Mouse (Mus musculus): ENCODE measurements around the gene Hist2h2be. TPM values are rescaled to one million over a fixed set of nuclear protein-coding genes. Genes with fewer than 3 reads are reported as not detected.
A peak's percentile ranks its signal among the peaks of the same experiment; 100 is the strongest.
"Not testable (repeated sequence)": the region's sequence is repeated elsewhere in the genome, so short reads cannot be mapped to it uniquely, and the experiment has no call there.

Hist2h2be gene
- polyA plus RNA-seq, 1 experiment from 2014 or later, result 7.4 TPM

DNA sequence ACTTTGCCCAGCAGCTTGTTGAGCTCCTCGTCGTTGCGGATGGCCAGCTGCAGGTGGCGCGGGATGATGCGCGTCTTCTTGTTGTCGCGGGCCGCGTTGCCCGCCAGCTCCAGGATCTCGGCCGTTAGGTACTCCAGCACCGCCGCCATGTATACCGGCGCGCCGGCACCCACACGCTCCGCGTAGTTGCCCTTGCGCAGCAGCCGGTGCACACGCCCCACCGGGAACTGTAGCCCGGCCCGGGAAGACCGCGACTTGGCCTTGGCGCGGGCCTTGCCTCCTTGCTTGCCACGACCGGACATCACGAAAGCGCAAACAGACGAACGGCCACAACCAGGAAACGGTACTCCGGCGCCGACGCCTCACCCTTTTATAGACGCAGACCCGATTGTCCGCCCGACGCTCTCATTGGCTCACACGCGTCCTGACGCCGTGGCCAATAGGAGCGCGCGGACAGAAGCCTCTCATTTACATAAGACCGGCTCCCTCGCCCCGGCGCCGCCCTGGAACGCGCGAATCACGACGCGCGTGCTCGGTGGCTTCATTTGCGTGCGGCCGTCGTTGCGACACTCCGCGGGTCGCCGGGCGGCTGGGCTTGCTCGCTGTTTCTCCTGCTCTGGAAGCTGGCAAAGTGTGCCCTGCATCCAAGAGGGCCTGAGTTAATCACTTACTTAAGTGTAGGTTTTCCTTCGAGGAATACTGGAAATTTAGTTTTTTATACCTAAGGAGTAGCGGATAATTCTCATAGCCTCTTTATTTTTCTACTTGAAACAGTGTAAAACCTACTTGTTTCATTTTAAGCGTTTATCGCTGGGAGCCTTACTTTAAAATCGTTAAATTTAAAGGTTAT, 19.3 kb downstream of the Hist2h2be start, which contains the start of gene Hist2h2aa2:
TSS of gene Hist2h2aa2 (minus strand) at position 328 of the 850 bp plus-strand sequence.
- ATAC-seq (ENCODE audit: low FRiP score), result peak; percentile 85

DNA sequence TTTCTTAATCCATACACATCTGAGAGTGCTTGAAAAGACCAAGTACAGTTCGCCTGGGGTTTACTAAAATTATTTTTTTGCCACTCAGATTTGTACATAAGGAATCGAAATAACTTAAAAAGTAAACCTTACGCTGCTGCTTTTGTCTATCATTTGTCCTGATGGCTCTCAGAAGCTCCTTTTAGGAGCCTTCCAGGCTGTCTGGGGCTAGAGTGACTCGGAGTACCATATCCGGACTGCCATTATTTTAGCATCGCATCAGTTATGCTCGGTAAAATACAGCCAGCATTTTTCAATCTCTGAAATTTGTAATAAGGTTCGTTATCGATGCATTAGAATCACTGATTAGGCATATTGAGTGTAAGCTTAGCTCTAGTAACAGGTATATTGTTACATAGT, 19.9 kb downstream of the Hist2h2be start:
- WGBS, result 75% methylated on average over 9 of the region's 9 CpGs
- DNase-seq (ENCODE audit: low spot score) (no peak), ATAC-seq (ENCODE audit: low FRiP score) (no peak)
- peak overlapping the region; percentile 77 for H3K27ac ChIP-seq (ENCODE audit: low read depth, low read length)
- H3K4me1 ChIP-seq (replicated peaks; ENCODE audit: control insufficient read depth, insufficient read depth, low read length), result peaks cover 6% of the 10 kb centered on the region; the same call in 1 of the 2 replicates
- H3K4me3 ChIP-seq (ENCODE audit: low read depth, low read length), result no peak overlapping the region
- H3K9me3 ChIP-seq (ENCODE audit: control insufficient read depth, low read length), result no peaks in the 10 kb centered on the region
- H3K27me3 ChIP-seq (ENCODE audit: control insufficient read depth, insufficient read depth, low read length), result no peaks in the 10 kb centered on the region
- H3K9ac ChIP-seq (ENCODE audit: low read depth, low read length), result peak overlapping the region; percentile 42; the same call in 1 of the 2 replicates
- no peaks in the 10 kb centered on the region for H3K36me3 ChIP-seq (ENCODE audit: control insufficient read depth, insufficient read depth, low read length)
- peak overlapping the region; percentile 21; the same call in 1 of the 2 replicates for H3K4me2 ChIP-seq (replicated peaks; ENCODE audit: low read depth, low read length)

More for the DNA sequence above, 19.3 kb downstream of the Hist2h2be start, which contains the start of gene Hist2h2aa2:
- H3K27me3 ChIP-seq (ENCODE audit: control insufficient read depth, insufficient read depth, low read length); H3K36me3 ChIP-seq (ENCODE audit: control insufficient read depth, insufficient read depth, low read length); H3K9me3 ChIP-seq (ENCODE audit: control insufficient read depth, low read length); H3K4me1 ChIP-seq (replicated peaks; ENCODE audit: control insufficient read depth, insufficient read depth, low read length): not testable (repeated sequence)
- Histone ChIP-seq H3K9ac (ENCODE audit: low read depth, low read length) (peak within 1 kb of the TSS; percentile 42; the same call in 1 of the 2 replicates), H3K27ac (ENCODE audit: low read depth, low read length) (peak within 1 kb of the TSS; percentile 77), H3K4me2 (replicated peaks; ENCODE audit: low read depth, low read length) (peak within 1 kb of the TSS; percentile 29; the same call in 1 of the 2 replicates), H3K4me3 (ENCODE audit: low read depth, low read length) (peak within 1 kb of the TSS; percentile 18; the same call in 1 of the 2 replicates)
- DNase-seq (ENCODE audit: low spot score), result peak; percentile 71
- WGBS, result 4% methylated on average over 27 of the region's 85 CpGs

DNA sequence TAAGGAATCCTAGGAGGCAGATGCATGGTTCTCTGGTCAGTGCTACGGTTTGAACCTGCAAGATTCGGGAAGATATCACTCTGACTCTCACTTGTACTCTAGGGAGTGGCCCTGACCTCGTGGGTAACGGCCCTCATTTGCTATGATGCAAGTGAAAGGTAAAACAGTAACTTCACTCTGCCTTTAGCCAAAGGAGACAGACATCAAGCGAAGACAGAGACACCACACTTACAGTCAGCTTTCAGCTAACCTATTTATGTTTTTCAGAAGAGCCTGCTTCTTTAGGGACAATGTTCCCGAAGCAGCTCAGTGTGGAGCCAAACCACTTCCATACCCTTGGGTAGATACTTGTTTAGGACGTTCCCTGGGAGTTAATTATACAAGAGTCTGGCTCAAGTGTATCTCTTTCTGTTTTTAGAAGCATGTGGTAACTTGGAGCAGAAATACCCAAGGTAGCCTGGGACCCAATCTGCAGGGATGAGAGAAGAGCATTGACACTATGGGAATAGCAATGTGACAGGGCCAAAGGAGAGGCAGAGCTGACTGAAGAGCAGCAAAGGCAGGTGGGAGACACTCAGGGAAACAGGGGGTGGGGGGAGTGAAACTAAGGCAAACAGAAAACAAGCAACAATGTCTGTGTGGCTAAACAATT, 23.1 kb downstream of the Hist2h2be start:
- H3K9ac ChIP-seq (ENCODE audit: low read depth, low read length), result peak overlapping the region; percentile 79; the same call in 1 of the 2 replicates

DNA sequence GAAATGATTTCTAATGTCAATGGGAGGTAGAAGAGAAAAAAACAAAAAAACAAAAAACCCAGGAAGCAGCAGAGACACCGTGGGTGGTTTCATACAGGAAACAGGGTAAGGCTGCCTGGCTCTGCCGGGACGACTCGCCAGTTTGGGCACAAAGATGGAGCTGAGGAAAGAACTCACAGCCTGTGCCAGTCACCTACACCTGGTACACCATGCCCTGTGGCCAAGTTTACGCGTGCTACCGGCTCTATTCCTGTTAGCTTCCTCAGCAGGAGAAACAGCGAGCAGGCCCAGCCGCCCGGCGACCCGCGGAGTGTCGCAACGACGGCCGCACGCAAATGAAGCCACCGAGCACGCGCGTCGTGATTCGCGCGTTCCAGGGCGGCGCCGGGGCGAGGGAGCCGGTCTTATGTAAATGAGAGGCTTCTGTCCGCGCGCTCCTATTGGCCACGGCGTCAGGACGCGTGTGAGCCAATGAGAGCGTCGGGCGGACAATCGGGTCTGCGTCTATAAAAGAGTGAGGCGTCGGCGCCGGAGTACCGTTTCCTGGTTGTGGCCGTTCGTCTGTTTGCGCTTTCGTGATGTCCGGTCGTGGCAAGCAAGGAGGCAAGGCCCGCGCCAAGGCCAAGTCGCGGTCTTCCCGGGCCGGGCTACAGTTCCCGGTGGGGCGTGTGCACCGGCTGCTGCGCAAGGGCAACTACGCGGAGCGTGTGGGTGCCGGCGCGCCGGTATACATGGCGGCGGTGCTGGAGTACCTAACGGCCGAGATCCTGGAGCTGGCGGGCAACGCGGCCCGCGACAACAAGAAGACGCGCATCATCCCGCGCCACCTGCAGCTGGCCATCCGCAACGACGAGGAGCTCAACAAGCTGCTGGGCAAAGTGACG, 24.3 kb downstream of the Hist2h2be start, which contains the start of gene Hist2h2aa1:
TSS of gene Hist2h2aa1 (plus strand) at position 495 of the 884 bp plus-strand sequence.
- H3K4me3 ChIP-seq (ENCODE audit: low read depth, low read length), result peak within 1 kb of the TSS; percentile 46
- 0% methylated on average over 20 of the region's 88 CpGs for WGBS
- DNase-seq (ENCODE audit: low spot score) (peak; percentile 75), ATAC-seq (ENCODE audit: low FRiP score) (peak; percentile 85)
- H3K4me2 ChIP-seq (replicated peaks; ENCODE audit: low read depth, low read length), result peak within 1 kb of the TSS; percentile 57
- not testable (repeated sequence) for H3K4me1 ChIP-seq (replicated peaks; ENCODE audit: control insufficient read depth, insufficient read depth, low read length); H3K36me3 ChIP-seq (ENCODE audit: control insufficient read depth, insufficient read depth, low read length); H3K9me3 ChIP-seq (ENCODE audit: control insufficient read depth, low read length); H3K27me3 ChIP-seq (ENCODE audit: control insufficient read depth, insufficient read depth, low read length)
- H3K27ac ChIP-seq (ENCODE audit: low read depth, low read length), result peak within 1 kb of the TSS; percentile 96
- peak within 1 kb of the TSS; percentile 79 for H3K9ac ChIP-seq (ENCODE audit: low read depth, low read length)

More for the DNA sequence above, 23.1 kb downstream of the Hist2h2be start:
- DNase-seq (ENCODE audit: low spot score) (no peak), ATAC-seq (ENCODE audit: low FRiP score) (no peak)
- Histone ChIP-seq H3K9me3 (ENCODE audit: control insufficient read depth, low read length) (no peaks in the 10 kb centered on the region), H3K27me3 (ENCODE audit: control insufficient read depth, insufficient read depth, low read length) (no peaks in the 10 kb centered on the region), H3K27ac (ENCODE audit: low read depth, low read length) (0 out of 2 replicates have a peak overlapping the region, but pooled peaks have one; percentile 96), H3K4me1 (replicated peaks; ENCODE audit: control insufficient read depth, insufficient read depth, low read length) (peaks cover 4% of the 10 kb centered on the region; the same call in 1 of the 2 replicates), H3K36me3 (ENCODE audit: control insufficient read depth, insufficient read depth, low read length) (no peaks in the 10 kb centered on the region), H3K4me3 (ENCODE audit: low read depth, low read length) (peak overlapping the region; percentile 46; the same call in 1 of the 2 replicates), H3K4me2 (replicated peaks; ENCODE audit: low read depth, low read length) (peak overlapping the region; percentile 57; the same call in 1 of the 2 replicates)
- 82% methylated on average over 7 of the region's 7 CpGs for WGBS

DNA sequence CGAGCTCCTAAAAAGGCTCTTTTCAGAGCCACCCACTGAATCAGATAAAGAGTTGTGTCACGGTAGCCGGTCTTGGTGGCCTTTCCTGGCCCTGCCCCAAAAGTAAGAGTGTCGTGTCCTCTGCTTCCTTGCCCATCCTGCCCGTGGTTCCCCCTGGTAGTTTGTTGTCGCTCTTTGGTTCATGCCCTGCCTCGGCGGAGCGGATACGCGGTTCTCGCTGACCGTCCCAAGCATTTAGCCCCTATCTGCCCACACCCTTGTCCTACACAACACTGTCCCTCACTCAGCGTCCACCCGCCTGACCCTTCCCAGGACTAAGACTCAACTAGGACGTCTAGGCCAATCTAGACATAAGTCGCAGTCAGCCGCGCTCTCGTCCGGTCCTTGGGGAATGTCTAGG, 25.1 kb downstream of the Hist2h2be start:
- H3K4me2 ChIP-seq (replicated peaks; ENCODE audit: low read depth, low read length), result peak overlapping the region; percentile 28; the same call in 1 of the 2 replicates
- H3K9me3 ChIP-seq (ENCODE audit: control insufficient read depth, low read length); H3K36me3 ChIP-seq (ENCODE audit: control insufficient read depth, insufficient read depth, low read length); ATAC-seq (ENCODE audit: low FRiP score); H3K4me1 ChIP-seq (replicated peaks; ENCODE audit: control insufficient read depth, insufficient read depth, low read length); DNase-seq (ENCODE audit: low spot score); H3K27me3 ChIP-seq (ENCODE audit: control insufficient read depth, insufficient read depth, low read length); H3K9ac ChIP-seq (ENCODE audit: low read depth, low read length); H3K27ac ChIP-seq (ENCODE audit: low read depth, low read length): not testable (repeated sequence)
- H3K4me3 ChIP-seq (ENCODE audit: low read depth, low read length), result peak overlapping the region; percentile 19
- 0% methylated on average over 10 of the region's 21 CpGs for WGBS

DNA sequence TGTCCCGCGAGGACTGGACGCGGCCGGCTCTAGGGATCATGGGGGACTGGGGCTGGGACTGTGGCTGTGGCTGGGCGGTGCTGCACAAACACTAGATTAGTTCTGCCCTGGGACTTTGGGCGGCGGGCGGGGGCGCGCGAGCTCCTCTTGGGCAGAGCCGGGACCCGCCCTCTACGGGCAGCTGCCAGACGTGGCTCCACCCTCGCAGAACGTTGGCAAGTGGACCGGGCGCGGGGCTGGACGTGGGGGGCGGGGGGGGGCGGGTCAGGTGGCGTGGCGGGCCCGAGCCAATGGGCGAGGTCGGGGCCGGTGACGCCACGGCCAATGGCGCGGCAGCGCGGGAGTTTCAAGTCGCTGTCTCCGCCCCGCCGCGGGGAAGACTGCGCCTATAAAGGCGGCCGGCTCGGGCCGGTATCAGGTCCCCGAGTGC, 25.5 kb downstream of the Hist2h2be start, which contains the start of gene Hist2h3c1:
TSS of gene Hist2h3c1 (plus strand) at position 259 of the 430 bp plus-strand sequence.
- Histone ChIP-seq H3K27ac (ENCODE audit: low read depth, low read length) (peak within 1 kb of the TSS; percentile 10; the same call in 1 of the 2 replicates), H3K4me3 (ENCODE audit: low read depth, low read length) (peak within 1 kb of the TSS; percentile 34), H3K4me2 (replicated peaks; ENCODE audit: low read depth, low read length) (peak within 1 kb of the TSS; percentile 54), H3K9ac (ENCODE audit: low read depth, low read length) (peak within 1 kb of the TSS; percentile 55)
- H3K4me1 ChIP-seq (replicated peaks; ENCODE audit: control insufficient read depth, insufficient read depth, low read length); H3K9me3 ChIP-seq (ENCODE audit: control insufficient read depth, low read length); H3K36me3 ChIP-seq (ENCODE audit: control insufficient read depth, insufficient read depth, low read length); DNase-seq (ENCODE audit: low spot score); H3K27me3 ChIP-seq (ENCODE audit: control insufficient read depth, insufficient read depth, low read length): not testable (repeated sequence)
- no CpG with 5 or more reads among the region's 47 CpGs for WGBS
- peak; percentile 94 for ATAC-seq (ENCODE audit: low FRiP score)

DNA sequence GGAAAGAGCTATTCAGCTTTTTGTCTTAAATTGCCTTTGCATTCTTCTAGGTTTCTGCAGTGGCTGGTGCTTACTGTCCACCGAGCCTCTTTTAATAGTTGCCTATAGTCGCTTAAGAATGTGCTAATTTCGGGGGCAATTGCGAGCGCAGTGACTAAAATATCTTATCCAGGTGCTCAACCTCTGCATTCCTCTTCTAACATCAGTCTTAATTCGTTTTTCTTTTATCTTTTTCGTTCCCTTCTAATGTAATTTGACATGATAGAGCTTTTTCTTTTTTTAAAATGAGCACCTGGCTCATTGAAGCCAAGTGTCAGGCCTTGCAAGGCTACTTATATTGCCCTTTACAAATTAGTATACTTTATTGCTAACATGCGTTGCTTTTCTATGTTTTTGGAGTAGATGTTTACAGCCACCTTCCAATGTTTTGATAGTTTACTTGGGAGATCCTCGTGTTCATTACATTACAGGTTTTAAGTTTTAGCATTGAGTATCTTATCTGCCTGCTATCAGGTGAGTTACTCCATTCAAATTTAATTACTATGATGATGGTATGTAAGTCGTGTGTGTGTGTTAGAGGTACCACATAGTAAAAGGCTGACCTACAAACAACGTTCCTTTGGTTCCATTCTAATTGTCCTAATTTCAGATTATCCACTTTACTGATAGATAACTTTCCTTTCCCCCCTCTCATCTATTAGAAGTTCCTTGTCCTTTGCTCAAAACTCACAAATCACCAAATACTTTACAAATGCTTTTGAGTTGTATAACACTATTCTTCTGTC, 26.6 kb downstream of the Hist2h2be start:
- no peaks in the 10 kb centered on the region for H3K27me3 ChIP-seq (ENCODE audit: control insufficient read depth, insufficient read depth, low read length)
- peaks cover 4% of the 10 kb centered on the region; the same call in 1 of the 2 replicates for H3K4me1 ChIP-seq (replicated peaks; ENCODE audit: control insufficient read depth, insufficient read depth, low read length)
- H3K36me3 ChIP-seq (ENCODE audit: control insufficient read depth, insufficient read depth, low read length), result no peaks in the 10 kb centered on the region
- peak overlapping the region; percentile 34 for H3K4me3 ChIP-seq (ENCODE audit: low read depth, low read length)
- no peaks in the 10 kb centered on the region for H3K9me3 ChIP-seq (ENCODE audit: control insufficient read depth, low read length)
- H3K4me2 ChIP-seq (replicated peaks; ENCODE audit: low read depth, low read length), result peak overlapping the region; percentile 54
- peak overlapping the region; percentile 55 for H3K9ac ChIP-seq (ENCODE audit: low read depth, low read length)
- H3K27ac ChIP-seq (ENCODE audit: low read depth, low read length), result peak overlapping the region; percentile 10; the same call in 1 of the 2 replicates
- DNase-seq (ENCODE audit: low spot score) (peak; percentile 43), ATAC-seq (ENCODE audit: low FRiP score) (no peak)
- WGBS, result 3% methylated on average over 11 of the region's 11 CpGs
